Mouse (Mus musculus): ENCODE measurements at regions not wholly inside any gene's neighbourhood (a gene's known extent, or its start where the extent isn't known, plus 50 kb on each side); places are given as distances from the start of the nearest gene placed in this dataset.

DNA sequence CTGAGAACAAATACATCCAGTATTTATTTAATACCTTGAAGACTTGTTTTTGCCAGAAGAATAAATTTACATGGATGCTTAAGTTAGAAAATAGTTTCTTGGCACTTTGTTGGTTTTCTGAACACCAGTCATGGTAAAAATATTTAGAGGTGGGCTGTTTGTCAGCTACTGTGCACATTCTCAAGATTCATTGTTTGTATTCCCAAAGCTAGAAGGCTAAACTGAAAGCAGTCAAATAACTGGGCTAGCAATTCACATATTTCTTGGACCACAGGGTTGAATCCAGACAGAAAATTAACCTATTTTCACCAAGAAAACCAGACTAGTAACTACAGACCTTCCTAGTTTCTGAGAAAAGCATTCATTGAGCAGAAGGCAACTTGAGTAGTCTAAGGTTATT is 488.1 kb upstream of the Klf6 start:
- no peak for TF ChIP-seq CTCF (IDR thresholded peaks at IDR 0.05 in 2 of 3, conservative IDR thresholded peaks at IDR 0.05 in 1 of 3; ENCODE audit: control insufficient read depth in 1 of 3, insufficient read depth in 1 of 3, low read depth in 2 of 3, low read length in 3 of 3, poor library complexity in 1 of 3, severe bottlenecking in 1 of 3)
- no peak for TF ChIP-seq ZMIZ1 (IDR thresholded peaks at IDR 0.05; ENCODE audit: low read depth, low read length)
- no peak for TF ChIP-seq MAFK (IDR thresholded peaks at IDR 0.05; ENCODE audit: borderline replicate concordance, low read depth, low read length)
- TF ChIP-seq E2F4 (IDR thresholded peaks at IDR 0.05; ENCODE audit: borderline replicate concordance, low read depth, low read length): no peak
- no peak for TF ChIP-seq EP300 (IDR thresholded peaks at IDR 0.05; ENCODE audit: low read depth in 1 of 2, low read length in 2 of 2)
- no peak for TF ChIP-seq RCOR1 (IDR thresholded peaks at IDR 0.05; ENCODE audit: low read depth, low read length)
- no peak for TF ChIP-seq ZKSCAN1 (IDR thresholded peaks at IDR 0.05; ENCODE audit: low read depth, low read length)

Data from MEL (cell line).